Mouse (Mus musculus): ENCODE measurements around the gene Angel2. TPM values are rescaled to one million over a fixed set of nuclear protein-coding genes. Genes with fewer than 3 reads are reported as not detected.

The Angel2 gene
- polyA plus RNA-seq, 1 experiment from 2014 or later, result 47.9 TPM

DNA sequence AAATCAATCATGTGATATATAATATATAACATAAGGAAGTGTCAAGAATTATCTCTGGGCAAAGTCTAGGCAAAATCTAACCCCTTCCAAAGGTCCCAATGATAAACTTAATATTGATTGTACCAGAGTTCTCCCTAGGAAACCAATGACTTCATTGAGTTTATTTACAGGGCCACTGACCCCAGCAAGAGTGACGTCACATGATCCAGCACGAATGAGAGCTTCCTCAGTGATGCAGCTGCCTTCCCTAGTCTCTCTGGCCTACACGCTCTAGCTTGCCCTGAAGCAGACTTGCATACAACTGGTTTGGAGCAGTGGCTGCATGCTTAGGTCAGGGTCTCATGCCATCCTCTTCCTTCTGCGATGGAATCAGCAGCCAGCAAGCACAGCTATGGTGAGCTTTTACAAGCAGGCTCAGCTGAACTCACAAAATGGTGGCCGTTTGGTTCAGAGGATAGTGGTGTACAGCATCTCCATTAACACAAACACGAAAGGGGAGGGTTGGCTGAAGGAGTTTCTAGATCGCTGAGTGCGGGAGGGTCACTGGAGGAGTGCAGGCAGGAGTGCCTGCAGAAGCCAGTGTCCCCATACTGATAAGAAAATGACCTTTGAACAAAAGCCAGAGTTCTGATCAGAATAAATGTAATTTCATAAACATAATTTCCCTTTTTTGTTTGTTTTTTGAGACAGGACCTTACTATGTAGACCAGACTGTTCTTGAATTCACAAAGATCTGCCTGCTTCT lies 5.0 kb upstream of the Angel2 start:
- Histone ChIP-seq H3K36me3 (ENCODE audit: control insufficient read depth, insufficient read depth, low read length) (no peaks in the 10 kb centered on the region), H3K4me1 (ENCODE audit: control insufficient read depth, insufficient read depth, low read length) (no peaks in the 10 kb centered on the region), H3K9ac (replicated peaks; ENCODE audit: low read depth, low read length) (no peak overlapping the region), H3K4me2 (ENCODE audit: low read depth, low read length) (no peak overlapping the region), H3K9me3 (ENCODE audit: control insufficient read depth, low read length) (no peaks in the 10 kb centered on the region), H3K4me3 (ENCODE audit: low read depth, low read length) (no peak overlapping the region), H3K27ac (ENCODE audit: low read depth, low read length) (no peak overlapping the region), H3K27me3 (ENCODE audit: control insufficient read depth, insufficient read depth, low read length) (no peaks in the 10 kb centered on the region)
- no peak for ATAC-seq (ENCODE audit: low read depth)
- WGBS, result 70% methylated on average over 8 of the region's 8 CpGs

DNA sequence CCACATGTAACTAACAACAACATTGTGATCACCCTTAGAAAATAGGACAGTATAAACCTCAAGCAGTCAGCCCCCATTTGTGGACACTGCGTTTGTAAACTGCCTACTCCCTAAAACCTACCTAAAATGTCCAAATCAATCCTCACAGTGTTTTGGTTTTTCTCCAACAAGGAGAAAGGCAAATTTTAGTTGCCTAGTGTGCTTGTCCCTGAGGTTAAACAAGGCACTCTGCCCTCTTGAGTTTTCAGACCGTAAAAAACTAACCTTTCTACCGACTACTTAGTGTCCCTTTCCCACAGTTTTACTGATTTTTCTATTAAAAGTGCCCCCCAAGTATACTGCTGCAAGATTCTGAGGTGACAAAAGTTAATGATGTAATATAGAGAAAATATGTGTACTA lies 2.4 kb downstream of the Angel2 start:
- no peaks in the 10 kb centered on the region for H3K27me3 ChIP-seq (ENCODE audit: control insufficient read depth, insufficient read depth, low read length)
- no peaks in the 10 kb centered on the region for H3K36me3 ChIP-seq (ENCODE audit: control insufficient read depth, insufficient read depth, low read length)
- H3K4me3 ChIP-seq (ENCODE audit: low read depth, low read length), result peak overlapping the region; percentile 69
- peak overlapping the region; percentile 75 for H3K4me2 ChIP-seq (ENCODE audit: low read depth, low read length)
- no peak overlapping the region for H3K9ac ChIP-seq (replicated peaks; ENCODE audit: low read depth, low read length)
- WGBS, result 96% methylated on average over 3 of the region's 3 CpGs
- H3K27ac ChIP-seq (ENCODE audit: low read depth, low read length), result no peak overlapping the region
- peaks cover 16% of the 10 kb centered on the region for H3K4me1 ChIP-seq (ENCODE audit: control insufficient read depth, insufficient read depth, low read length)
- no peak for ATAC-seq (ENCODE audit: low read depth)
- H3K9me3 ChIP-seq (ENCODE audit: control insufficient read depth, low read length), result no peaks in the 10 kb centered on the region

- 21% methylated on average over 16 of the region's 16 CpGs for WGBS
- no peaks in the 10 kb centered on the region for H3K27me3 ChIP-seq (ENCODE audit: control insufficient read depth, insufficient read depth, low read length)
- ATAC-seq (ENCODE audit: low read depth), result peak; percentile 29
These were observed 2.9 kb downstream of the Angel2 start for GRCm38 (mm10) chr1:190927751-190928369.

DNA sequence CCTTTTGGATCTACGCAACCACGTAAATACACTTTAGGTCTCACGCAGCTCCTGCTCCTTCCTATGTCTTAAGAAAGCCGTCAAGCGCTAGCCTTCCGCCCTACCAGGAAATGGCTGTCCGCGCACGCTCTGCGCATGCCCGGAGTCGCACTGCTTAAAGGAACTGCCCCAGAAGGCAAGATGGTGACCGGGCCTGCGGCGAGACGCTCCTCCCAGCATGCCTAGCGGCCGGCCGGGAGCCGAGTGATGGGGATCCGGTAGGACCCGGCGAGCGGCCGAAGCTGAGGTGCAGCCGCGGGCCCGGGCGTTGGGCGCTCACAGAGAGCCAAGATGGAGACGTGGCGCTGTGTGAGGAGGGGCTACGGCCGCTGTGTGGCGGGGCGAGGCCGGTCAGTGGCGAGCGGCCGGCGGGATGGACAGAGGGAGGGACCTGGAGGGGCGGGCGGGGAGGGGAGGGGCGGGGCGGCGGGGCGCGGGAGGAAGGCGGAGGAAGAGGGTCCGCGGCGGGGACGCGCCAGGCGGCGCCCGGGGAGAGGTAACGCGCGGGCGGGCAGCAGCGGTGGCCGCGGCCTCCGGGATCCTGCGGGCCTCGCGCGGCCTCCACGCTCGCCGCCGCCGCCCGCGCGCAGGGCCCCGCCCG lies 3.6 kb downstream of the Angel2 start:
- under 1% methylated on average over 61 of the region's 79 CpGs for WGBS
- Histone ChIP-seq H3K4me1 (ENCODE audit: control insufficient read depth, insufficient read depth, low read length) (peaks cover 16% of the 10 kb centered on the region), H3K27me3 (ENCODE audit: control insufficient read depth, insufficient read depth, low read length) (no peaks in the 10 kb centered on the region), H3K4me3 (ENCODE audit: low read depth, low read length) (peak overlapping the region; percentile 69), H3K27ac (ENCODE audit: low read depth, low read length) (peak overlapping the region; percentile 99), H3K9ac (replicated peaks; ENCODE audit: low read depth, low read length) (peak overlapping the region; percentile 93), H3K4me2 (ENCODE audit: low read depth, low read length) (peak overlapping the region; percentile 75), H3K9me3 (ENCODE audit: control insufficient read depth, low read length) (no peaks in the 10 kb centered on the region), H3K36me3 (ENCODE audit: control insufficient read depth, insufficient read depth, low read length) (no peaks in the 10 kb centered on the region)
- peak; percentile 98 for ATAC-seq (ENCODE audit: low read depth)

More at GRCm38 (mm10) chr1:190927751-190928369, 2.9 kb downstream of the Angel2 start:
- peak overlapping the region; percentile 93 for H3K9ac ChIP-seq (replicated peaks; ENCODE audit: low read depth, low read length)
- H3K4me3 ChIP-seq (ENCODE audit: low read depth, low read length), result peak overlapping the region; percentile 69
- peak overlapping the region; percentile 99 for H3K27ac ChIP-seq (ENCODE audit: low read depth, low read length)
- peak overlapping the region; percentile 75 for H3K4me2 ChIP-seq (ENCODE audit: low read depth, low read length)
- no peaks in the 10 kb centered on the region for H3K36me3 ChIP-seq (ENCODE audit: control insufficient read depth, insufficient read depth, low read length)
- H3K4me1 ChIP-seq (ENCODE audit: control insufficient read depth, insufficient read depth, low read length), result peaks cover 16% of the 10 kb centered on the region
- H3K9me3 ChIP-seq (ENCODE audit: control insufficient read depth, low read length), result no peaks in the 10 kb centered on the region

DNA sequence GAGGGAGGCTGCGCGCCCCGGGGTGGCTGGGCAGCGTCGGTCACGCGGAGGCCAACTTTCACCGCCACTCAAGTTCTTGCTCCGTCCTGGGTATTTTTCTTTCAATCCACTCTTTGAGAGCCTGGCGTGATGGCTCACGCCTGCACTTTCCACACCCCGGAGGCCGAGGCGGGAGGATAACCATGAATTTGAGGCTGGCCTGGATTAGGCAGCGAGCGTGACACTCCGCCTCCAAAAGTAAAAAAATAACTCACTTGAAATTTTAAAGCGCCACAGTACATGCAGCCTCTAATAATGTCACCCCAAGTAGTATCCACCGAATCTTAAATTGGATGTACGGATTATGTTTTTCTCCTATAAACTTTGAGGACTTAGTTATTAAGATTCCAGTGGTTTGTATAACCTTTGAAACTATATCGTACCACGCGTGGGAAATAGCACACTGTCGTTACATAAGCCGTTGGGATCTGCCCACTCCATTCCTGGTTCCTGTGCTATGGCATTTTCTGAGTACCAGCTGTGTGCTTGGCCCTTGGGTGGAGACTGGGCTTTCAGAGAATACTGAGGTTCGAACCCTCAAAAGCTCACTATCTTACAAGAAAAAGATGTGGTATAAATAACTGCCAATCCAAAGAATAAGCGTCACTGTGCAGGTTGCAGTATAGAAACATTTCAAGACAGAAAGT lies 4.2 kb downstream of the Angel2 start:
- ATAC-seq (ENCODE audit: low read depth), result no peak
- H3K9ac ChIP-seq (replicated peaks; ENCODE audit: low read depth, low read length), result peak overlapping the region; percentile 93
- WGBS, result 8% methylated on average over 26 of the region's 27 CpGs
- peak overlapping the region; percentile 69 for H3K4me3 ChIP-seq (ENCODE audit: low read depth, low read length)
- no peaks in the 10 kb centered on the region for H3K27me3 ChIP-seq (ENCODE audit: control insufficient read depth, insufficient read depth, low read length)
- H3K4me2 ChIP-seq (ENCODE audit: low read depth, low read length), result peak overlapping the region; percentile 65
- H3K27ac ChIP-seq (ENCODE audit: low read depth, low read length), result peak overlapping the region; percentile 99
- H3K9me3 ChIP-seq (ENCODE audit: control insufficient read depth, low read length), result no peaks in the 10 kb centered on the region
- peaks cover 16% of the 10 kb centered on the region for H3K4me1 ChIP-seq (ENCODE audit: control insufficient read depth, insufficient read depth, low read length)
- no peaks in the 10 kb centered on the region for H3K36me3 ChIP-seq (ENCODE audit: control insufficient read depth, insufficient read depth, low read length)

DNA sequence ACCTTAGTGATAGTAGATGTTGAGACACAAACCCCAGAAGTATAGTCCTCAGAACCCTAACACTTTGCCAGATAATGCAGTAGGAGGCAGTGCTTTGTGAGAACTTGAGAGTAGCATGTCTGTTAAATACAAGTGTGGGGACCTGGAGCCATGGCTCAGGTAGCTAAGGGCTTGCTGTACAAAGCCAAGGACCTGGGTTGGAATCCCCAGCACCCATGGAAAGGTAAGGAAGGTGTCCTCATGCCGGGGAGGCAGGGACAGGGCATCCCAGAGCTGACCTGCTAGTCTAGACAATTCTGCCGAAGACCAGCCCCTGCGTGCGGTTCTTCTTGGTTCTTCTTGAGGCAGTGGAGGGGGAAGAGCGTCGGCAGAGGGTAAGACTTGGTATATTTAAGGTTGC lies 5.3 kb downstream of the Angel2 start:
- no peaks in the 10 kb centered on the region for H3K27me3 ChIP-seq (ENCODE audit: control insufficient read depth, insufficient read depth, low read length)
- no peak overlapping the region for H3K4me3 ChIP-seq (ENCODE audit: low read depth, low read length)
- no peak overlapping the region for H3K4me2 ChIP-seq (ENCODE audit: low read depth, low read length)
- ATAC-seq (ENCODE audit: low read depth), result no peak
- no peaks in the 10 kb centered on the region for H3K9me3 ChIP-seq (ENCODE audit: control insufficient read depth, low read length)
- peaks cover 16% of the 10 kb centered on the region for H3K4me1 ChIP-seq (ENCODE audit: control insufficient read depth, insufficient read depth, low read length)
- 84% methylated on average over 6 of the region's 6 CpGs for WGBS
- H3K36me3 ChIP-seq (ENCODE audit: control insufficient read depth, insufficient read depth, low read length), result peaks cover 6% of the 10 kb centered on the region; the same call in 1 of the 2 replicates
- H3K27ac ChIP-seq (ENCODE audit: low read depth, low read length), result no peak overlapping the region
- no peak overlapping the region for H3K9ac ChIP-seq (replicated peaks; ENCODE audit: low read depth, low read length)

- H3K4me1 ChIP-seq (ENCODE audit: control insufficient read depth, insufficient read depth, low read length), result no peaks in the 10 kb centered on the region
- no peak overlapping the region for H3K4me2 ChIP-seq (ENCODE audit: low read depth, low read length)
- H3K9ac ChIP-seq (replicated peaks; ENCODE audit: low read depth, low read length), result no peak overlapping the region
- no peaks in the 10 kb centered on the region for H3K27me3 ChIP-seq (ENCODE audit: control insufficient read depth, insufficient read depth, low read length)
- no peak for ATAC-seq (ENCODE audit: low read depth)
- 87% methylated on average over 7 of the region's 7 CpGs for WGBS
- no peak overlapping the region for H3K27ac ChIP-seq (ENCODE audit: low read depth, low read length)
- peaks cover 70% of the 10 kb centered on the region for H3K36me3 ChIP-seq (ENCODE audit: control insufficient read depth, insufficient read depth, low read length)
- no peaks in the 10 kb centered on the region for H3K9me3 ChIP-seq (ENCODE audit: control insufficient read depth, low read length)
- no peak overlapping the region for H3K4me3 ChIP-seq (ENCODE audit: low read depth, low read length)
These were observed 14.9 kb downstream of the Angel2 start for GRCm38 (mm10) chr1:190939803-190940202.

GRCm38 (mm10) chr1:190944109-190944760 lies 19.3 kb downstream of the Angel2 start:
- no peak overlapping the region for H3K9ac ChIP-seq (replicated peaks; ENCODE audit: low read depth, low read length)
- H3K4me3 ChIP-seq (ENCODE audit: low read depth, low read length), result no peak overlapping the region
- H3K27ac ChIP-seq (ENCODE audit: low read depth, low read length), result no peak overlapping the region
- peak; percentile 90 for ATAC-seq (ENCODE audit: low read depth)
- no peaks in the 10 kb centered on the region for H3K9me3 ChIP-seq (ENCODE audit: control insufficient read depth, low read length)
- no peak overlapping the region for H3K4me2 ChIP-seq (ENCODE audit: low read depth, low read length)
- 51% methylated on average over 6 of the region's 6 CpGs for WGBS
- H3K27me3 ChIP-seq (ENCODE audit: control insufficient read depth, insufficient read depth, low read length), result no peaks in the 10 kb centered on the region
- H3K4me1 ChIP-seq (ENCODE audit: control insufficient read depth, insufficient read depth, low read length), result no peaks in the 10 kb centered on the region
- H3K36me3 ChIP-seq (ENCODE audit: control insufficient read depth, insufficient read depth, low read length), result peaks cover 72% of the 10 kb centered on the region
